Mouse (Mus musculus) cerebellum, postnatal 4 days (tissue): ENCODE results near the gene Ybx1.

Experiments
- DNase-seq, 2 experiments: peaks; one replicate each; pipeline ENCODE4 v3.0.0; 2022; ENCODE audit warnings: low spot score in 2 of 2, mixed read lengths in 1 of 2

Ybx1 gene

GRCm38 (mm10) chr4:119274627-119275026, 19.8 kb downstream of the Ybx1 start:
- DNase-seq, result no peak

GRCm38 (mm10) chr4:119266606-119267005, 27.8 kb downstream of the Ybx1 start:
- DNase-seq, result no peak

GRCm38 (mm10) chr4:119263459-119263858, 30.9 kb downstream of the Ybx1 start:
- no peak for DNase-seq

GRCm38 (mm10) chr4:119262483-119262882, 31.9 kb downstream of the Ybx1 start:
- no peak for DNase-seq

GRCm38 (mm10) chr4:119261087-119261713, 33.2 kb downstream of the Ybx1 start:
- DNase-seq, result no peak

GRCm38 (mm10) chr4:119259344-119260254, 34.8 kb downstream of the Ybx1 start:
- no peak for DNase-seq

GRCm38 (mm10) chr4:119257083-119257482, 37.3 kb downstream of the Ybx1 start:
- no peak for DNase-seq

GRCm38 (mm10) chr4:119255351-119255750, 39.1 kb downstream of the Ybx1 start, which contains the start of gene Cldn19:
Gene Cldn19 (plus strand): TSS chr4:119255414.
- no peak for DNase-seq

- DNase-seq, result peak in 1 of 2 experiments; percentile 34
These were observed 40.3 kb downstream of the Ybx1 start for GRCm38 (mm10) chr4:119254012-119254618.

GRCm38 (mm10) chr4:119252025-119252808, 42.2 kb downstream of the Ybx1 start:
- no peak for DNase-seq

- no peak for DNase-seq
These were observed 45.9 kb downstream of the Ybx1 start for GRCm38 (mm10) chr4:119248407-119248965.

GRCm38 (mm10) chr4:119247462-119248235, 46.8 kb downstream of the Ybx1 start:
- peak in 1 of 2 experiments; percentile 67 for DNase-seq

- no peak for DNase-seq
These were observed 47.6 kb downstream of the Ybx1 start for GRCm38 (mm10) chr4:119246688-119247225.

GRCm38 (mm10) chr4:119245961-119246360, 48.4 kb downstream of the Ybx1 start:
- DNase-seq, result no peak

- DNase-seq, result peak in 1 of 2 experiments; percentile 49
These were observed 48.8 kb downstream of the Ybx1 start for GRCm38 (mm10) chr4:119245556-119245955.

- no peak for DNase-seq
These were observed 49.8 kb downstream of the Ybx1 start for GRCm38 (mm10) chr4:119244468-119245240.

GRCm38 (mm10) chr4:119242571-119242970, 51.8 kb downstream of the Ybx1 start:
- no peak for DNase-seq

GRCm38 (mm10) chr4:119241664-119242063, 52.7 kb downstream of the Ybx1 start:
- peak in 1 of 2 experiments; percentile 51 for DNase-seq

- DNase-seq, result no peak
These were observed 55.2 kb downstream of the Ybx1 start for GRCm38 (mm10) chr4:119239181-119239682.
